In the genomic region with DNA sequence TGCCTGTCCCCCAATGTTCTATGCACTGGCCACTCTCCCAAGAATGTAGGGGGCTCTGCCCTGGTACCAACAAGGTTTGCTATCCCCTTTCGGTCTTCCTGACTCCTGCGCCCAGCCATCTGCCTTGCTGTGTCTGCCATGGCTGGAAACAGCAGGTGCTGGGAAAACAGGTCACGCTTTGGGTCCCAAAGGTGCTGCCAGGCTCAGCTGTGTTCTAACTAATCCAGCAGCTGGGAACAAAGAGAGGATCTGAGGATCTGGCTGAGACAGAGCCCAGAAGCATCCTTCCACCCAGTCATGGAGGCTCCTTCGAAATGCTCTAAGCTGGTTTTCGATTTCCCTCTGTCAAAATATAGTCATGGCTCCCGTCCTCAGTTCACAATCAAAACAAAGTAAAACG, we compare ENCODE assay signal across 27 mouse cellular contexts. TPM values are rescaled to one million over a fixed set of nuclear protein-coding genes. Genes with fewer than 3 reads are reported as not detected.
DNase-seq lines count a peak whose midpoint lies in the region; ATAC-seq lines count a peak whose summit lies in the region.
"Had no signal": no experiment of that assay in that cellular context is flagged by ENCODE, and none has a peak within 500 bp of the region (broad histone marks: within the 10 kb centered on the region; RNA-seq: fewer than 3 reads in every experiment).

No protein-coding gene starts in this region.

- no peak overlapping the region for H3K27ac ChIP-seq in embryonic facial prominence, embryonic 14.5 days (replicated peaks; ENCODE audit: low read depth, low read length)
- no peak overlapping the region for H3K27ac ChIP-seq in embryonic facial prominence, embryonic 10.5 days (replicated peaks)
- H3K27ac ChIP-seq in midbrain, embryonic 10.5 days (replicated peaks), result 0 out of 2 replicates have a peak overlapping the region, but pooled peaks have one; percentile 61
- H3K27ac ChIP-seq in midbrain, embryonic 16.5 days (ENCODE audit: low read length), result no peak overlapping the region
- no peak overlapping the region for H3K27ac ChIP-seq in hindbrain, embryonic 16.5 days (ENCODE audit: low read depth, low read length)
- H3K27ac ChIP-seq in midbrain, embryonic 15.5 days, result peak overlapping the region; percentile 47; the same call in 1 of the 2 replicates
- H3K27ac ChIP-seq: heart, adult 2 months; heart, embryonic 13.5 days; kidney, embryonic 15.5 days; macrophage had no signal

- no peaks in the 10 kb centered on the region for H3K27me3 ChIP-seq in embryonic facial prominence, embryonic 14.5 days (replicated peaks; ENCODE audit: control insufficient read depth, insufficient read depth, low read length)
- no peaks in the 10 kb centered on the region for H3K27me3 ChIP-seq in embryonic facial prominence, embryonic 10.5 days (replicated peaks; ENCODE audit: low read depth, poor library complexity, severe bottlenecking)
- H3K27me3 ChIP-seq in midbrain, embryonic 10.5 days (ENCODE audit: low read depth, poor library complexity, severe bottlenecking), result no peaks in the 10 kb centered on the region
- H3K27me3 ChIP-seq in midbrain, embryonic 16.5 days (ENCODE audit: control insufficient read depth, insufficient read depth, low read depth, low read length), result no peaks in the 10 kb centered on the region
- no peaks in the 10 kb centered on the region for H3K27me3 ChIP-seq in hindbrain, embryonic 16.5 days (replicated peaks; ENCODE audit: control insufficient read depth, insufficient read depth, low read length)
- H3K27me3 ChIP-seq in midbrain, embryonic 15.5 days (replicated peaks), result no peaks in the 10 kb centered on the region
- H3K27me3 ChIP-seq: embryonic facial prominence, embryonic 13.5 days; heart, embryonic 13.5 days; kidney, embryonic 15.5 days had no signal

- H3K4me3 ChIP-seq in embryonic facial prominence, embryonic 14.5 days (ENCODE audit: low read depth, low read length), result no peak overlapping the region
- H3K4me3 ChIP-seq in embryonic facial prominence, embryonic 10.5 days, result no peak overlapping the region
- H3K4me3 ChIP-seq in midbrain, embryonic 10.5 days, result no peak overlapping the region
- no peak overlapping the region for H3K4me3 ChIP-seq in midbrain, embryonic 16.5 days (ENCODE audit: low read depth, low read length)
- no peak overlapping the region for H3K4me3 ChIP-seq in hindbrain, embryonic 16.5 days (ENCODE audit: low read length)
- H3K4me3 ChIP-seq in midbrain, embryonic 15.5 days, result no peak overlapping the region
- H3K4me3 ChIP-seq: embryonic facial prominence, embryonic 13.5 days; heart, adult 2 months; heart, embryonic 13.5 days; kidney, embryonic 15.5 days had no signal

- peaks cover 35% of the 10 kb centered on the region for H3K36me3 ChIP-seq in embryonic facial prominence, embryonic 14.5 days (ENCODE audit: control insufficient read depth, insufficient read depth, low read length)
- peaks cover 44% of the 10 kb centered on the region for H3K36me3 ChIP-seq in embryonic facial prominence, embryonic 10.5 days (replicated peaks)
- H3K36me3 ChIP-seq in midbrain, embryonic 10.5 days, result peaks cover 47% of the 10 kb centered on the region
- peaks cover 10% of the 10 kb centered on the region for H3K36me3 ChIP-seq in midbrain, embryonic 16.5 days (ENCODE audit: control insufficient read depth, insufficient read depth, low read length)
- peaks cover 24% of the 10 kb centered on the region for H3K36me3 ChIP-seq in hindbrain, embryonic 16.5 days (ENCODE audit: control insufficient read depth, insufficient read depth, low read length)
- H3K36me3 ChIP-seq in midbrain, embryonic 15.5 days (replicated peaks), result peaks cover 16% of the 10 kb centered on the region

- ATAC-seq in embryonic facial prominence, embryonic 14.5 days (ENCODE audit: low read depth), result peak; percentile 64; the same call in 1 of the 2 replicates
- no peak for ATAC-seq in midbrain, embryonic 16.5 days
- 0 out of 2 replicates have a peak, but pooled peaks have one; percentile 52 for ATAC-seq in hindbrain, embryonic 16.5 days
- no peak for ATAC-seq in midbrain, embryonic 15.5 days (replicated peaks)
- ATAC-seq: forebrain, embryonic 16.5 days had no signal

- no peak overlapping the region for H3K4me2 ChIP-seq in embryonic facial prominence, embryonic 14.5 days (ENCODE audit: low read depth, low read length)
- H3K4me2 ChIP-seq in midbrain, embryonic 16.5 days (ENCODE audit: low read length), result no peak overlapping the region
- H3K4me2 ChIP-seq in hindbrain, embryonic 16.5 days (ENCODE audit: low read length), result no peak overlapping the region
- no peak overlapping the region for H3K4me2 ChIP-seq in midbrain, embryonic 15.5 days
- H3K4me2 ChIP-seq: embryonic facial prominence, embryonic 13.5 days; heart, embryonic 13.5 days; kidney, embryonic 15.5 days had no signal

- peak; percentile 30 for DNase-seq in embryonic facial prominence, embryonic 14.5 days (ENCODE audit: low spot score)
- DNase-seq in embryonic facial prominence, embryonic 10.5 days (ENCODE audit: low spot score), result no peak
- DNase-seq in midbrain, embryonic 10.5 days (ENCODE audit: low spot score), result no peak
- no peak for DNase-seq in frontal cortex, postnatal 25 days (ENCODE audit: low spot score in 2 of 2)
- DNase-seq in adrenal gland, postnatal 14 days, result no peak
- DNase-seq: adrenal gland, postnatal 25 days; cerebellum, adult 11 months; cerebellum, postnatal 25 days; gastrocnemius, postnatal 25 days; heart, postnatal 14 days; kidney, adult 11 months had no signal

- no peak overlapping the region for H3K9ac ChIP-seq in embryonic facial prominence, embryonic 14.5 days (ENCODE audit: low read depth, low read length)
- H3K9ac ChIP-seq in midbrain, embryonic 16.5 days (ENCODE audit: low read depth, low read length), result no peak overlapping the region
- no peak overlapping the region for H3K9ac ChIP-seq in hindbrain, embryonic 16.5 days (ENCODE audit: low read depth, low read length)
- H3K9ac ChIP-seq in midbrain, embryonic 15.5 days, result no peak overlapping the region
- H3K9ac ChIP-seq: embryonic facial prominence, embryonic 13.5 days; heart, embryonic 13.5 days; kidney, embryonic 15.5 days had no signal

- H3K9me3 ChIP-seq in embryonic facial prominence, embryonic 14.5 days (ENCODE audit: control insufficient read depth, low read length), result no peaks in the 10 kb centered on the region
- no peaks in the 10 kb centered on the region for H3K9me3 ChIP-seq in embryonic facial prominence, embryonic 10.5 days
- no peaks in the 10 kb centered on the region for H3K9me3 ChIP-seq in midbrain, embryonic 10.5 days (replicated peaks)
- H3K9me3 ChIP-seq in midbrain, embryonic 16.5 days (replicated peaks; ENCODE audit: control insufficient read depth, low read length, poor library complexity, severe bottlenecking), result no peaks in the 10 kb centered on the region
- no peaks in the 10 kb centered on the region for H3K9me3 ChIP-seq in hindbrain, embryonic 16.5 days (ENCODE audit: control insufficient read depth, low read length)
- H3K9me3 ChIP-seq in midbrain, embryonic 15.5 days, result no peaks in the 10 kb centered on the region
- H3K9me3 ChIP-seq: embryonic facial prominence, embryonic 13.5 days; heart, embryonic 13.5 days; kidney, embryonic 15.5 days had no signal

- H3K4me1 ChIP-seq in embryonic facial prominence, embryonic 14.5 days (ENCODE audit: control insufficient read depth, insufficient read depth, low read length), result no peaks in the 10 kb centered on the region
- peaks cover 12% of the 10 kb centered on the region for H3K4me1 ChIP-seq in embryonic facial prominence, embryonic 10.5 days
- H3K4me1 ChIP-seq in midbrain, embryonic 10.5 days, result peaks cover 16% of the 10 kb centered on the region
- no peaks in the 10 kb centered on the region for H3K4me1 ChIP-seq in midbrain, embryonic 16.5 days (ENCODE audit: control insufficient read depth, insufficient read depth, low read length)
- no peaks in the 10 kb centered on the region for H3K4me1 ChIP-seq in hindbrain, embryonic 16.5 days (ENCODE audit: control insufficient read depth, insufficient read depth, low read depth, low read length)
- no peaks in the 10 kb centered on the region for H3K4me1 ChIP-seq in midbrain, embryonic 15.5 days

- WGBS in embryonic facial prominence, embryonic 14.5 days, result 79% methylated on average over 7 of the region's 7 CpGs
- 92% methylated on average over 7 of the region's 7 CpGs for WGBS in embryonic facial prominence, embryonic 10.5 days
- WGBS in midbrain, embryonic 10.5 days, result 83% methylated on average over 7 of the region's 7 CpGs
- 68% methylated on average over 7 of the region's 7 CpGs for WGBS in midbrain, embryonic 16.5 days
- 81% methylated on average over 7 of the region's 7 CpGs for WGBS in hindbrain, embryonic 16.5 days
- WGBS in midbrain, embryonic 15.5 days, result 76% methylated on average over 7 of the region's 7 CpGs

RNA-seq across cellular contexts. Expression of gene Cela2a, which starts 9.7 kb away (rescaled TPM):
- polyA plus RNA-seq in embryonic facial prominence, embryonic 14.5 days (2014; fragmentation: Nextera tagmentation; extraction: Ambion mirVana), result not detected in 2 replicates
- not detected in 2 replicates for polyA plus RNA-seq in embryonic facial prominence, embryonic 10.5 days (2016; fragmentation: Nextera tagmentation; extraction: Ambion mirVana)
- polyA plus RNA-seq in midbrain, embryonic 10.5 days (2016; fragmentation: Nextera tagmentation; extraction: Ambion mirVana), result not detected in 2 replicates
- 0.40 TPM in 1 of 2 replicates, not detected in the other for polyA plus RNA-seq in midbrain, embryonic 16.5 days (2015; fragmentation: Nextera tagmentation; extraction: Ambion mirVana)
- not detected in 2 replicates for polyA plus RNA-seq in hindbrain, embryonic 16.5 days (2015; fragmentation: Nextera tagmentation; extraction: Ambion mirVana)
- 0.36 and 0.43 TPM in 2 replicates for polyA plus RNA-seq in midbrain, embryonic 15.5 days (2015; fragmentation: Nextera tagmentation; extraction: Ambion mirVana)
- total RNA-seq in adrenal gland, postnatal 14 days (2021), result 0.56 TPM in 1 of 2 replicates, not detected in the other
- total RNA-seq: gastrocnemius, postnatal 25 days; heart, adult 2 months; heart, postnatal 14 days; layer of hippocampus, postnatal 10 days; left cerebral cortex, adult 8-10 months had no signal
- polyA plus RNA-seq: embryonic facial prominence, embryonic 13.5 days; forebrain, embryonic 16.5 days; heart, embryonic 13.5 days; limb, embryonic 11.5 days; lung, embryonic 16.5 days; macrophage had no signal

RNA-seq across cellular contexts. Expression of gene Casp9, which starts 22.9 kb away (rescaled TPM):
- 10.3 and 14.2 TPM in 2 replicates for polyA plus RNA-seq in embryonic facial prominence, embryonic 14.5 days (2014; fragmentation: Nextera tagmentation; extraction: Ambion mirVana)
- polyA plus RNA-seq in embryonic facial prominence, embryonic 10.5 days (2016; fragmentation: Nextera tagmentation; extraction: Ambion mirVana), result 21.2 and 23.1 TPM in 2 replicates
- 24.4 and 28.8 TPM in 2 replicates for polyA plus RNA-seq in midbrain, embryonic 10.5 days (2016; fragmentation: Nextera tagmentation; extraction: Ambion mirVana)
- polyA plus RNA-seq in midbrain, embryonic 16.5 days (2015; fragmentation: Nextera tagmentation; extraction: Ambion mirVana), result 20.7 and 21.7 TPM in 2 replicates
- polyA plus RNA-seq in hindbrain, embryonic 16.5 days (2015; fragmentation: Nextera tagmentation; extraction: Ambion mirVana), result 22.2 and 23.5 TPM in 2 replicates
- polyA plus RNA-seq in midbrain, embryonic 15.5 days (2015; fragmentation: Nextera tagmentation; extraction: Ambion mirVana), result 20.7 and 21.4 TPM in 2 replicates
- 15.3 and 17.1 TPM in 2 replicates for total RNA-seq in adrenal gland, postnatal 14 days (2021)

RNA-seq across cellular contexts. Expression of gene Dnajc16, which starts 25.5 kb away (rescaled TPM):
- polyA plus RNA-seq in embryonic facial prominence, embryonic 14.5 days (2014; fragmentation: Nextera tagmentation; extraction: Ambion mirVana), result 3.1 and 4.0 TPM in 2 replicates
- polyA plus RNA-seq in embryonic facial prominence, embryonic 10.5 days (2016; fragmentation: Nextera tagmentation; extraction: Ambion mirVana), result 4.0 and 4.8 TPM in 2 replicates
- polyA plus RNA-seq in midbrain, embryonic 10.5 days (2016; fragmentation: Nextera tagmentation; extraction: Ambion mirVana), result 4.4 and 5.3 TPM in 2 replicates
- 6.6 and 7.3 TPM in 2 replicates for polyA plus RNA-seq in midbrain, embryonic 16.5 days (2015; fragmentation: Nextera tagmentation; extraction: Ambion mirVana)
- 5.9 and 6.7 TPM in 2 replicates for polyA plus RNA-seq in hindbrain, embryonic 16.5 days (2015; fragmentation: Nextera tagmentation; extraction: Ambion mirVana)
- 6.5 and 6.6 TPM in 2 replicates for polyA plus RNA-seq in midbrain, embryonic 15.5 days (2015; fragmentation: Nextera tagmentation; extraction: Ambion mirVana)
- total RNA-seq in adrenal gland, postnatal 14 days (2021), result 16.6 and 20.7 TPM in 2 replicates

RNA-seq across cellular contexts. Expression of gene Ctrc, which starts 29.9 kb away (rescaled TPM):
- not detected in 2 replicates for polyA plus RNA-seq in embryonic facial prominence, embryonic 14.5 days (2014; fragmentation: Nextera tagmentation; extraction: Ambion mirVana)
- polyA plus RNA-seq in embryonic facial prominence, embryonic 10.5 days (2016; fragmentation: Nextera tagmentation; extraction: Ambion mirVana), result not detected in 2 replicates
- not detected in 2 replicates for polyA plus RNA-seq in midbrain, embryonic 10.5 days (2016; fragmentation: Nextera tagmentation; extraction: Ambion mirVana)
- polyA plus RNA-seq in midbrain, embryonic 16.5 days (2015; fragmentation: Nextera tagmentation; extraction: Ambion mirVana), result not detected in 2 replicates
- polyA plus RNA-seq in hindbrain, embryonic 16.5 days (2015; fragmentation: Nextera tagmentation; extraction: Ambion mirVana), result not detected in 2 replicates
- not detected in 2 replicates for polyA plus RNA-seq in midbrain, embryonic 15.5 days (2015; fragmentation: Nextera tagmentation; extraction: Ambion mirVana)
- not detected in 2 replicates for total RNA-seq in adrenal gland, postnatal 14 days (2021)
- total RNA-seq: adrenal gland, postnatal 25 days; gastrocnemius, postnatal 25 days; heart, adult 2 months; heart, postnatal 14 days; layer of hippocampus, postnatal 10 days; left cerebral cortex, adult 8-10 months had no signal
- polyA plus RNA-seq: embryonic facial prominence, embryonic 13.5 days; forebrain, embryonic 16.5 days; heart, adult 2 months; heart, embryonic 13.5 days; kidney, embryonic 15.5 days; limb, embryonic 11.5 days; liver, adult 2 months; liver, embryonic 16.5 days; lung, embryonic 16.5 days; macrophage; urinary bladder, adult 2 months had no signal

RNA-seq across cellular contexts. Expression of gene Efhd2, which starts 58.5 kb away (rescaled TPM):
- polyA plus RNA-seq in embryonic facial prominence, embryonic 14.5 days (2014; fragmentation: Nextera tagmentation; extraction: Ambion mirVana), result 61.6 and 62.1 TPM in 2 replicates
- polyA plus RNA-seq in embryonic facial prominence, embryonic 10.5 days (2016; fragmentation: Nextera tagmentation; extraction: Ambion mirVana), result 40.7 and 41.8 TPM in 2 replicates
- polyA plus RNA-seq in midbrain, embryonic 10.5 days (2016; fragmentation: Nextera tagmentation; extraction: Ambion mirVana), result 50.1 and 69.2 TPM in 2 replicates
- 56.6 and 67.4 TPM in 2 replicates for polyA plus RNA-seq in midbrain, embryonic 16.5 days (2015; fragmentation: Nextera tagmentation; extraction: Ambion mirVana)
- polyA plus RNA-seq in hindbrain, embryonic 16.5 days (2015; fragmentation: Nextera tagmentation; extraction: Ambion mirVana), result 77.6 and 78.6 TPM in 2 replicates
- 71.5 and 82.6 TPM in 2 replicates for polyA plus RNA-seq in midbrain, embryonic 15.5 days (2015; fragmentation: Nextera tagmentation; extraction: Ambion mirVana)
- 21.4 and 28.2 TPM in 2 replicates for total RNA-seq in adrenal gland, postnatal 14 days (2021)

Comparison
In these comparisons a context has a peak if more than half of its experiments do, and no peak if none do; other contexts are left out.
1. H3K27ac ChIP-seq: peak in midbrain, embryonic 10.5 days (single experiment) and midbrain, embryonic 15.5 days (single experiment); none in embryonic facial prominence, embryonic 14.5 days (single experiment), embryonic facial prominence, embryonic 10.5 days (single experiment), midbrain, embryonic 16.5 days (single experiment) and hindbrain, embryonic 16.5 days (single experiment).
2. ATAC-seq: peak in embryonic facial prominence, embryonic 14.5 days (single experiment) and hindbrain, embryonic 16.5 days (single experiment); none in midbrain, embryonic 16.5 days (single experiment) and midbrain, embryonic 15.5 days (single experiment).